22 mouse cellular contexts compared by ENCODE assay signal in the genomic region with DNA sequence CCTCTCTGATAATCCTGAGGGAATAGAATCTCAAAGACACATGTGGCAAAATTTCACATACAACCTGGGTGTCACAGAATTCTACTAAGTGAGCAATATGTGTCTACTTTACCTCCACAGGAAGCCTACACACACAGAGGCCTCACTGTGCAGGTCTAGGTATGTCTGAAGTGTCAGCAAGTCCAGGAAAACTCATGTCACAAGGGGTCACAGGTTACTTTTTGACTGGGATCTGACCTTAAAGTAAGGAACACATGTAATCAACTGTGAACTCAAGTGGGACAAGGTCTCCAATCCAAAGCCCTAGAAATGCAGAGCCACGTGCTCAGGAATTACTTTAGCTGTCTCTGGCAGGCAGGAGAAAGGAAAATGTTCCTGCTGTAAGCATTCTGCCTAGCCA.
"Had no signal": no experiment of that assay in that cellular context is flagged by ENCODE, and none has a peak within 500 bp of the region (broad histone marks: within the 10 kb centered on the region; RNA-seq: fewer than 3 reads in every experiment).

No protein-coding gene starts in this region.

- H3K4me2 ChIP-seq: heart, embryonic 11.5 days; hindbrain, embryonic 13.5 days; hindbrain, embryonic 15.5 days; limb, embryonic 13.5 days; limb, embryonic 15.5 days; liver, embryonic 12.5 days had no signal

- H3K27ac ChIP-seq: heart, adult 2 months; hindbrain, embryonic 13.5 days; hindbrain, embryonic 15.5 days; hindbrain, postnatal 0 days; layer of hippocampus, adult 2 months; limb, embryonic 13.5 days; limb, embryonic 15.5 days; liver, embryonic 12.5 days; liver, embryonic 14.5 days had no signal

- H3K27me3 ChIP-seq: hindbrain, embryonic 13.5 days; hindbrain, embryonic 15.5 days; limb, embryonic 13.5 days; limb, embryonic 15.5 days; liver, embryonic 12.5 days had no signal

- ATAC-seq: hindbrain, postnatal 0 days; liver, embryonic 12.5 days had no signal

- H3K4me1 ChIP-seq: hindbrain, embryonic 15.5 days; limb, embryonic 13.5 days; limb, embryonic 15.5 days; liver, embryonic 12.5 days had no signal

- H3K9ac ChIP-seq: hindbrain, embryonic 13.5 days; hindbrain, embryonic 15.5 days; limb, embryonic 13.5 days; limb, embryonic 15.5 days; liver, embryonic 12.5 days; liver, embryonic 14.5 days had no signal

- DNase-seq: gastrocnemius, postnatal 14 days; gastrocnemius, postnatal 36 days; heart, adult 11 months; heart, adult 2 months; heart, postnatal 14 days; heart, postnatal 36 days; kidney, adult 18-20 months; kidney, adult 8-10 months; kidney, postnatal 10 days; kidney, postnatal 25 days; kidney, postnatal 4 days; layer of hippocampus, postnatal 36 days; left cerebral cortex, postnatal 4 days had no signal

- H3K9me3 ChIP-seq: hindbrain, embryonic 13.5 days; hindbrain, embryonic 15.5 days; limb, embryonic 13.5 days; limb, embryonic 15.5 days; liver, embryonic 12.5 days had no signal

- H3K4me3 ChIP-seq: heart, adult 2 months; hindbrain, embryonic 13.5 days; hindbrain, embryonic 15.5 days; layer of hippocampus, adult 2 months; limb, embryonic 13.5 days; limb, embryonic 15.5 days; liver, embryonic 12.5 days had no signal
